Mouse (Mus musculus): ENCODE data around the gene Scgb2b19. TPM values are rescaled to one million over a fixed set of nuclear protein-coding genes. Genes with fewer than 3 reads are reported as not detected.
"Not testable (repeated sequence)": the region's sequence is repeated elsewhere in the genome, so short reads cannot be mapped to it uniquely, and the experiment has no call there.

Scgb2b19 gene
- polyA plus RNA-seq (2014; fragmentation: Nextera tagmentation; extraction: Ambion mirVana), result not detected in 2 replicates

DNA sequence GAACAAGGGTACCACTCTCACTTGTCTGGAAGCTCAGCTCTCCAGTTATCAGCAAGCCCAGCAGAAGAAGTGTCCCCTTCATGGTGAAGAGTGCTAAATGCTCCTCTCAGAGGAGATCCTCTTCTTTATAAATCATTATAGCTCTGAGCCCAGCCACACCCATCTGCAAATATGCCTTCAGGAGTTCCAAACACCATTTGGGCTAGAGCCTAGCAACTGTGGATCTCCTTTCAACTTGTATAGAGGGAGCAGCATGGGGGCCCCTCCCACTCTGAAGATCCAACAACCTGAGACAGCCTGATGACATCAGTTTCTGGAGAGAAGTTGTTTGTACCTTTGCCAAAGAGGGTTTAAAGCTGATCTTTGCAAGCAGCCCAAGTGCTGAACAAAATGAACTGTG is at the start of gene Scgb2b19:
Gene Scgb2b19 (minus strand): TSS at position 101 of the 400 bp plus-strand sequence.
- H3K4me2 ChIP-seq (ENCODE audit: low read length); H3K36me3 ChIP-seq (ENCODE audit: control insufficient read depth, insufficient read depth, low read length); H3K4me3 ChIP-seq (ENCODE audit: control insufficient read depth in 1 of 2, insufficient read depth in 1 of 2, low read depth in 1 of 2, low read length in 2 of 2); H3K9me3 ChIP-seq (ENCODE audit: control insufficient read depth, low read length); H3K27ac ChIP-seq (replicated peaks in 1 of 2; ENCODE audit: control insufficient read depth in 1 of 2, insufficient read depth in 1 of 2, low read depth in 2 of 2, low read length in 2 of 2); H3K27me3 ChIP-seq (ENCODE audit: control insufficient read depth, insufficient read depth, low read length); ATAC-seq (ENCODE audit: insufficient number of reproducible peaks, insufficient read depth, low FRiP score, low read depth); H3K4me1 ChIP-seq (ENCODE audit: control insufficient read depth in 2 of 2, insufficient read depth in 2 of 2, low read length in 2 of 2); H3K9ac ChIP-seq (ENCODE audit: low read length): not testable (repeated sequence)

DNA sequence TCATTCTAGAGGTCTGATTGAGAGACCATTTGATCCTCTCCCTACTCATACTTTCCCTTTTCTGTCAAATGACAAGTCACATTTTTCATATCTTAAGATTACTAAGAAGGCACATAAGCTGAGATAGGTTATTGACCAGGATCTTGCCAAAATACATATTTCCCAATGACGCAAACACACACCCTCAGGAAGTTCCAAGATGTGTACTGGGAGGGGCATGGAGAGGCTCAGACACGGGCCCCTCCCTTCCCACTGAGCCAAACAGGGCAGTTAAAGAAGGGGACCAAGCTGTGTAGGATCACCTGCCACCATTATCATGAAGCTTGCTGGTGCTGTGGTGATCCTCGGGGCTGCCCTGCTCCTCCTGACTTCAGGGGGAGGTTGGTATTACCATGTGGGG is 6.9 kb upstream of the Scgb2b19 start, which contains the start of gene Scgb1b19:
Gene Scgb1b19 (plus strand): TSS at position 301 of the 400 bp plus-strand sequence.
- H3K9me3 ChIP-seq (ENCODE audit: control insufficient read depth, low read length); ATAC-seq (ENCODE audit: insufficient number of reproducible peaks, insufficient read depth, low FRiP score, low read depth); H3K4me3 ChIP-seq (ENCODE audit: control insufficient read depth in 1 of 2, insufficient read depth in 1 of 2, low read depth in 1 of 2, low read length in 2 of 2); H3K36me3 ChIP-seq (ENCODE audit: control insufficient read depth, insufficient read depth, low read length); H3K27me3 ChIP-seq (ENCODE audit: control insufficient read depth, insufficient read depth, low read length); H3K4me1 ChIP-seq (ENCODE audit: control insufficient read depth in 2 of 2, insufficient read depth in 2 of 2, low read length in 2 of 2); H3K9ac ChIP-seq (ENCODE audit: low read length); H3K4me2 ChIP-seq (ENCODE audit: low read length); H3K27ac ChIP-seq (replicated peaks in 1 of 2; ENCODE audit: control insufficient read depth in 1 of 2, insufficient read depth in 1 of 2, low read depth in 2 of 2, low read length in 2 of 2): not testable (repeated sequence)
- WGBS, result 71% methylated on average over 2 of the region's 3 CpGs

Other genes starting within 250 kb of the Scgb2b19 start
- gene Scgb2b17, start 223.8 kb downstream of the Scgb2b19 start, polyA plus RNA-seq (2014; fragmentation: Nextera tagmentation; extraction: Ambion mirVana), result not detected in 2 replicates
- not detected in 2 replicates for gene Scgb1b17, start 216.9 kb downstream of the Scgb2b19 start, polyA plus RNA-seq (2014; fragmentation: Nextera tagmentation; extraction: Ambion mirVana)
- not detected in 2 replicates for gene Scgb2b18, start 106.5 kb downstream of the Scgb2b19 start, polyA plus RNA-seq (2014; fragmentation: Nextera tagmentation; extraction: Ambion mirVana)
- gene Scgb1b18, start 94.8 kb downstream of the Scgb2b19 start, polyA plus RNA-seq (2014; fragmentation: Nextera tagmentation; extraction: Ambion mirVana), result not detected in 2 replicates
- gene Scgb1b19, start 7.0 kb upstream of the Scgb2b19 start, polyA plus RNA-seq (2014; fragmentation: Nextera tagmentation; extraction: Ambion mirVana), result not detected in 2 replicates
- not detected in 2 replicates for gene Scgb2b20, start 86.0 kb upstream of the Scgb2b19 start, polyA plus RNA-seq (2014; fragmentation: Nextera tagmentation; extraction: Ambion mirVana)
- not detected in 2 replicates for gene Scgb1b20, start 92.9 kb upstream of the Scgb2b19 start, polyA plus RNA-seq (2014; fragmentation: Nextera tagmentation; extraction: Ambion mirVana)
- not detected in 2 replicates for gene Scgb2b21, start 240.1 kb upstream of the Scgb2b19 start, polyA plus RNA-seq (2014; fragmentation: Nextera tagmentation; extraction: Ambion mirVana)